Mouse (Mus musculus): Measurements from ENCODE around the gene Fndc11.

Fndc11 gene

GRCm38 (mm10) chr2:181218881-181219485, 830 bp upstream of the Fndc11 start:
- ATAC-seq (ENCODE audit: low TSS enrichment) = no peak

- no peak for ATAC-seq (ENCODE audit: low TSS enrichment)
Observed at GRCm38 (mm10) chr2:181220361-181220760, 548 bp downstream of the Fndc11 start.

DNA sequence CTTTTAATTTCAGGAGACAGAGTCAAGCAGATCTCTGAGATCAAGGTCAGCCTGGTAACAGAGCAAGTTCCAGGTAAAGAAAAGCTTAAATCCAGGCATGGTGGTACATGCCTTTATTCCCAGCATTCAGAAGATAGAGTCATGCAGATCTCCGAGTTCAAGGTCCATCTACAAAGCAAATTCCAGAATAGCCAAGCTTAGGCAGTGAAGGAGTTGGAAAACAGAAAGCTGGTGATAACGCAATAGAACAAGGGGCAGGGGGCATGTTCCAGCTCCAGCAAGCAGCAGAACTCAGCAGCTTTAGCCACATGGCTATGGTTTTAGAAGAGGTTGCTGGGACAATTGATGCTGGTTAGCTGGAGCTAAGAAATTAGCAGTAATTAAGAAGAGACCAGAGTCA, 5.2 kb downstream of the Fndc11 start:
- ATAC-seq (ENCODE audit: low TSS enrichment) = no peak

- ATAC-seq (ENCODE audit: low TSS enrichment) = no peak
Observed at GRCm38 (mm10) chr2:181227122-181227521, 7.3 kb downstream of the Fndc11 start.

GRCm38 (mm10) chr2:181228335-181228734, 8.5 kb downstream of the Fndc11 start:
- no peak for ATAC-seq (ENCODE audit: low TSS enrichment)

GRCm38 (mm10) chr2:181231171-181231570, 11.4 kb downstream of the Fndc11 start:
- no peak for ATAC-seq (ENCODE audit: low TSS enrichment)

DNA sequence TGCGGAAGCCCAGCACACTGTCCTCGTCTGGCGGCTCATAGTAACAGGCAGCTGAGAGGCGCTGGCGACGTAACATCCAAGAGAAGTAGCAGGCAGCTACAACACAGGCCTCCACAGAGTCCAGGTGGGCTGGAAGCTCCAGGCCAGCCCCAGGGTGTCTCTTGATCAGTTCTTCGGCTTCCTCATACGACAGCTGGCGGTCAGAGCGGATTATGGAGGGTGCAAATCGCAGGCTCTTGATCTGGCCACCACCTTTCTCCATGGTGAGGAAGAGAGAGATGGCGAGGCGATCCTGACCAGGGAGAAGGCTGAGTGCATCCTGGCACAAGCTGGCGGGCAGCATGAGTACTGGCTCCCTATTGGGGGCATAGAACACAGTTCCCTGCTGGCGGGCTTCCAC, 13.6 kb downstream of the Fndc11 start:
- ATAC-seq (ENCODE audit: low TSS enrichment) = no peak

DNA sequence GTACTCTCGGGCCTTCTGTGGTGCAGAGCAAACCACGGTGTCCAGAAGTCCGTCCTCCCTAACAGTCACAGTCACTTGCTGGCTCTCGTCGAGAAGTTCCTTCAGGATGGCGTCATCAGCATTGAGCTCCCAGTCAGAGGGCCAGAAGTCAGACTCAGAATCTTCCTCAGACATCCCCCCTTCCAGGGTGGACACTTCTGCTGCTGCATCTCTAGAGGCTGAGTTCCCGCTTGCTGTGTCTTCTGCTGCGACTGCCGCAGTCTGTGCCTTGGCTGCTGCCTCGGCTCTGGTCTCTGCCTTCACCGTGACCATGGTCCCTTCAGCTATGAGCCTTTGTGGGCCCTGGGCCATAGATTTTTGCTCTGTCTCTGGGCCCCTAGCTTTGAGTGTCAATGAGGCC, 14.9 kb downstream of the Fndc11 start:
- ATAC-seq (ENCODE audit: low TSS enrichment) = no peak

DNA sequence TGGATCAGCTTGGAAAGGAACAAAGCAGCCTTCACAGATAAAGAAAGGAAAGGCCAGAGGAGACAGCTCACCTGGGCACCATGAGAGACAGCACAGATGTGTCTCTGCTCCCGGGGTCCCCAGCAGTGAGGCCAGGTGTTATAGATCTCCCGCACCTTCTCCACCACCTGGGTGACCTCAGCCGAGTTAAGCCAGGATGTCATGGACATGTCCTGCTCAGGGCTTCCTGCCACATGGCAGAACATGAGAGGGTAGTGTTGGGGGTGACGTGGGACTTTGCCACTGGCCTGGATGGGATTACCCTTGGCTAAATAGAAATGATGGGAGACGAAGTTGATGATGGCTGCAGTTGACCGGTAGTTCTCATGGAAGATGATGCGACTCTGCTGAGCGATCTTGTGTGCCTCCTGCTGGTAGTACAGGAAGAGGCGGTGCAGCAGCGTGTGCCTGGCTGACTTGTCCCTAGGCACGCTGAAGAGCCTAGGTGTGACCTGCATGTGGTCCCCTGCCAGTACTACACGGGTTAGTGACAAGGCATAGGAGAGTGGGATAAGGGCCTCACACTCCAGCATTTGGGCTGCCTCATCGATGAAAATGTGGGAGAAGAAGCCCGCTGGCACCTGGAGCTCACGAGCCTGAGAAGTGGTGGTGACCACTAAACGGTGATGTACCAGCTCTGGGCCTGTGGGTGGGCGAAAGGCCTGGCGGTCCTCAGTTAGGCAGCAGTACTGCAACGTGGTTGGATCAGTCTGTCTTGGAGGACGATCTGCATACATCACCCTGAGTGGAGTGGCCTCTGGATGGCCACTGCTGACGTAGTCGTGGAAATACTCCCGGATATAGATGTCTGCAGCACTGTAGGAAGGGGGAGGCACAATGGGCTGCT, 16.1 kb downstream of the Fndc11 start:
- ATAC-seq (ENCODE audit: low TSS enrichment) = no peak

GRCm38 (mm10) chr2:181237251-181238014, 17.6 kb downstream of the Fndc11 start:
- ATAC-seq (ENCODE audit: low TSS enrichment) = no peak

- no peak for ATAC-seq (ENCODE audit: low TSS enrichment)
Observed at GRCm38 (mm10) chr2:181238091-181238610, 18.3 kb downstream of the Fndc11 start.

GRCm38 (mm10) chr2:181238861-181239260, 19.0 kb downstream of the Fndc11 start:
- ATAC-seq (ENCODE audit: low TSS enrichment) = no peak

DNA sequence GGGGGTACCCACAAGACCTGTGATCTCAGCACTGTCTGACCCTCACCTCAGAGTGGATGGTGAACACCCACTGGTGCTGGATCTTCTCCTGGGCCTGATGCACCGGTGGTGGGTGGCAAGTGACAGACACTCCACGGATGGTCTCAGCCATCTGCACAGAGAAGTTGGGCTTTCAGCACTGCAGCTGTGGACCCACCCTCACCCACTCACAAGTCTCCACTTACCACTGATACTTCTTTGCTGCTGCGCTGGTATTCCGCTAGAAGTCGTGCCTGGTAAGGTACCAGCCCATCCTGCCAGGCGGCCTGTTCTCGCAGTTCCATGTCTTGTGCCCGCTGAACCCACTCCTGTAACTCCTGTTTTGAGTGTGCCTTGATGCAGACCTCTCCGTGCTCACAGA, 19.4 kb downstream of the Fndc11 start:
- ATAC-seq (ENCODE audit: low TSS enrichment) = no peak

GRCm38 (mm10) chr2:181240806-181241440, 21.1 kb downstream of the Fndc11 start:
- no peak for ATAC-seq (ENCODE audit: low TSS enrichment)

GRCm38 (mm10) chr2:181241602-181242313, 21.9 kb downstream of the Fndc11 start, which contains the start of gene Helz2:
Gene Helz2, minus strand, starts transcription at chr2:181242027.
- ATAC-seq (ENCODE audit: low TSS enrichment) = no peak

- no peak for ATAC-seq (ENCODE audit: low TSS enrichment)
Observed at GRCm38 (mm10) chr2:181242314-181242665, 22.5 kb downstream of the Fndc11 start.

DNA sequence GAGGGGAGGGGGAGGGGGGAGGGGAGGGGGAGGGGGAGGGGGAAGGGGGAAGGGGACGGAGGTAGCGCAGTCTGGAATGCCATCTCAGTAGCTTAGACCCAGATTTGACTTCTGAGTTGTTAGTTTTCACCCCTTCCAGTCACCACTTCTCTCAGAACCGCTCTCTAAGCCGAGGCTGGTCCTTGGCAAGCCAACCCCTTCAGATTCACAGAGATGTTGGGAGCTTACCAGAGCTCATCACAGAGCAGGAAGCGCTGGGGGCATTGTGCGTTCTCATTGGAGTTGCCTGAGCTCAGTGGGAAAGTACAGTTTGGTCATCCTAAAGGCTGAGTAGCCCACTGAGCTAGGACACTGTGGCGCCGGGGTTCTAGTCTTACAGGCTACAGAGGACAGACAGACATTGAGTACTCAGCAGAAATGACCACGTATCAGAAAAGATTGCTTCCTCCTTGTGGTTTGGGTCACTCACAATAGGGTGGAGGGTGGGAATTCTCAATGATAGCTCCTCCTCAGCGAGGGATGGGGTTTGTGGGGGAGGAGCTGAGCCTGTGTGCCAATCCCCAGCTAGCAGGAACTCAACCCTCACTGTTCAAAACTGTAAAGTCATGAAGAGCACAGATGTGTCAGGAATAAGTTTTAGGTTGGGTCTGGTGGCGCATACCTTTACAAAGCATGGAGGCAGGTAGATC, 24.0 kb downstream of the Fndc11 start:
- no peak for ATAC-seq (ENCODE audit: low TSS enrichment)

- ATAC-seq (ENCODE audit: low TSS enrichment) = no peak
Observed at GRCm38 (mm10) chr2:181245031-181245430, 25.2 kb downstream of the Fndc11 start.

GRCm38 (mm10) chr2:181249217-181249616, 29.4 kb downstream of the Fndc11 start:
- ATAC-seq (ENCODE audit: low TSS enrichment) = no peak

DNA sequence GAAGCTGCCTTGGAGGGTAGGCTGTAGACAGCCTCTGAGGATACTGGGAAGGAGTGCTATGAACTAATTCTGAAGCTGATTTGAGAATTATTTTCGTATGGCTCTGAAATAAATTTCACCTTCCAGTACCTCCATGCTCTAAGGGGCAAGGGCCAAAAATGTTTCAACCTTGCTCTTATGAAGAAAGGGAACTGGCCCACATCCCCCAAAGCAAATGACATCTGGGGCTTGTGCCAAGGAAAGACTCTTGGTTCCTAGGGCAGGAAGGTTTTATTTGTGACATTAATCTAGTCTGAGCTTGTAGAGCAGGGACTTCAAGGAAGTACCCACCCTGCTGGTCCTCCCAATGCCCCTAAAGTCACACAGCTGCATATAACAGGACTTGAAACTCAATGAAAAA, 32.0 kb downstream of the Fndc11 start:
- ATAC-seq (ENCODE audit: low TSS enrichment) = no peak

DNA sequence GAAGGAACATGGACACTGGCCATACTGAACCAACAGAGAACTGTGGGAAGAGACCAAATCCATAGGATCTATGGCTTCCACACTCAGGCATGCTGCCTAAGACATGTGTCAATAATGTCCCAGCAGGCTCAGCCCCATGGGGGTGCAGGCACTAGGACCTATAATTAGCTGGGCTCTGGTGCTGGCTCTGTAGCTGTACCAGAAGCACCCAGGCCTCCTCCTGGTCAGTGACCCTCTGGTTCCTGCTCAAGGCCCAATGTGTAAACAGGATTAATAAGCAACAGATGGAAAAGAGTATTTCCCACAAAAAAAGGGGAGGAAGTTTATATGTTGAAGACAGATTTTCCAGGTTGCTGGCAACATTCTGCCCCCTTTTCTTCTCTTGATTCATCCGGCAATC, 33.4 kb downstream of the Fndc11 start:
- no peak for ATAC-seq (ENCODE audit: low TSS enrichment)
